Mouse (Mus musculus) liver, adult 2 months (tissue): ENCODE data around the gene Tmem72. TPM values are rescaled to one million over a fixed set of nuclear protein-coding genes. Genes with fewer than 3 reads are reported as not detected.

ENCODE experiments used
- DNase-seq: peaks from one replicate; pipeline ENCODE4 v3.0.0-alpha.2; 2011; ENCODE audit warnings: low read depth, low spot score; ENCODE audit errors: extremely low read depth
- H3K27ac ChIP-seq: fragments of 200-500 bp; replicated peaks from 2 replicates; pipeline ENCODE4 v1.5.1; 2012; ENCODE audit warnings: low read depth, mild to moderate bottlenecking, control low read depth, inconsistent platforms, low read length; ENCODE audit not compliant: insufficient read depth
- H3K27me3 ChIP-seq: fragments of 200-500 bp; 2 replicates; pipeline ENCODE4 v1.6.1; 2012; ENCODE audit warnings: mild to moderate bottlenecking, moderate library complexity, low read length, inconsistent platforms; ENCODE audit not compliant: control insufficient read depth, insufficient read depth
- H3K36me3 ChIP-seq: fragments of 200-500 bp; 2 replicates; pipeline ENCODE4 v1.6.1; 2012; ENCODE audit warnings: low read length, inconsistent platforms; ENCODE audit not compliant: control insufficient read depth, insufficient read depth
- H3K4me1 ChIP-seq: fragments of 200-500 bp; 2 replicates; pipeline ENCODE4 v1.6.1; 2011; ENCODE audit warnings: low read length; ENCODE audit not compliant: control insufficient read depth, insufficient read depth
- H3K4me3 ChIP-seq: fragments of 200-500 bp; 2 replicates; pipeline ENCODE4 v1.5.1; 2011; ENCODE audit warnings: low read depth, mild to moderate bottlenecking, control low read depth, low read length, moderate library complexity; ENCODE audit not compliant: insufficient read depth
- H3K79me2 ChIP-seq: fragments of 200-500 bp; 2 replicates; pipeline ENCODE4 v1.6.1; 2012; ENCODE audit warnings: inconsistent platforms, mild to moderate bottlenecking, low read length, moderate library complexity; ENCODE audit not compliant: control insufficient read depth, insufficient read depth
- H3K9ac ChIP-seq: fragments of 200-500 bp; 2 replicates; pipeline ENCODE4 v1.6.1; 2012; ENCODE audit warnings: low read depth, mild to moderate bottlenecking, control low read depth, inconsistent platforms, low read length
- CTCF ChIP-seq: fragments of 200-500 bp; IDR thresholded peaks from 2 replicates; pipeline ENCODE4 v1.5.1; 2011; ENCODE audit warnings: low read depth, low read length, control low read depth
- POLR2A ChIP-seq: fragments of 200-500 bp; IDR thresholded peaks from 2 replicates; pipeline ENCODE4 v1.6.1; 2011; ENCODE audit warnings: low read length, control low read depth; ENCODE audit not compliant: insufficient read depth; ENCODE audit errors: extremely low read depth
- WGBS: fragments of 180-500 bp; shearing (Covaris S2); methylation state at CpG from one replicate; pipeline ENCODE4 v1.1.7; 2018; 5-methylcytosine and 5-hydroxymethylcytosine counted together
- polyA plus RNA-seq: library from polyadenylated mRNA; depleted of rRNA; stranded (reverse); fragments of >200 nt; gene quantifications from 2 replicates; pipeline ENCODE4 v1.2.3, GENCODE M21; 2012
- total RNA-seq: library from RNA; depleted of rRNA; stranded (reverse); fragments of >200 nt; gene quantifications from 2 replicates; pipeline ENCODE4 v1.2.3, GENCODE M21; 2014

Gene Tmem72
- total and polyA plus RNA-seq, 2 experiments, result under 0.01 to 0.09 TPM

- Histone ChIP-seq H3K27ac (no peak overlapping the region), H3K4me1 (no peaks in the 10 kb centered on the region), H3K4me3 (no peak overlapping the region), H3K79me2 (no peaks in the 10 kb centered on the region), H3K27me3 (no peaks in the 10 kb centered on the region), H3K9ac (no peak overlapping the region), H3K36me3 (no peaks in the 10 kb centered on the region)
- no peak for DNase-seq
- no peak for TF ChIP-seq POLR2A
- no peak for TF ChIP-seq CTCF
- 73% methylated on average over 2 of the region's 2 CpGs for WGBS
These were observed 1.5 kb downstream of the Tmem72 start for GRCm38 (mm10) chr6:116715166-116715565.

GRCm38 (mm10) chr6:116714576-116714975 lies 2.1 kb downstream of the Tmem72 start:
- WGBS, result 82% methylated on average over 5 of the region's 5 CpGs

GRCm38 (mm10) chr6:116713966-116714365 lies 2.7 kb downstream of the Tmem72 start:
- no peak for DNase-seq
- no peaks in the 10 kb centered on the region for H3K4me1 ChIP-seq
- H3K27me3 ChIP-seq, result no peaks in the 10 kb centered on the region
- no peaks in the 10 kb centered on the region for H3K79me2 ChIP-seq
- no peak overlapping the region for H3K4me3 ChIP-seq
- H3K9ac ChIP-seq, result no peak overlapping the region
- WGBS, result 87% methylated on average over 3 of the region's 3 CpGs
- H3K27ac ChIP-seq, result no peak overlapping the region
- no peaks in the 10 kb centered on the region for H3K36me3 ChIP-seq
- TF ChIP-seq CTCF (no peak), POLR2A (no peak)

More at GRCm38 (mm10) chr6:116714576-116714975, 2.1 kb downstream of the Tmem72 start:
- no peaks in the 10 kb centered on the region for H3K79me2 ChIP-seq
- no peak overlapping the region for H3K4me3 ChIP-seq
- no peaks in the 10 kb centered on the region for H3K27me3 ChIP-seq
- H3K4me1 ChIP-seq, result no peaks in the 10 kb centered on the region
- DNase-seq, result no peak
- no peak overlapping the region for H3K27ac ChIP-seq
- TF ChIP-seq CTCF, result no peak
- no peak for TF ChIP-seq POLR2A
- no peaks in the 10 kb centered on the region for H3K36me3 ChIP-seq
- no peak overlapping the region for H3K9ac ChIP-seq

GRCm38 (mm10) chr6:116712503-116712902 lies 4.2 kb downstream of the Tmem72 start:
- no peak overlapping the region for H3K27ac ChIP-seq
- TF ChIP-seq POLR2A, result no peak
- no peak for TF ChIP-seq CTCF
- H3K9ac ChIP-seq, result no peak overlapping the region
- H3K79me2 ChIP-seq, result no peaks in the 10 kb centered on the region
- H3K4me1 ChIP-seq, result no peaks in the 10 kb centered on the region
- no peaks in the 10 kb centered on the region for H3K36me3 ChIP-seq
- H3K4me3 ChIP-seq, result no peak overlapping the region
- DNase-seq, result no peak
- no peaks in the 10 kb centered on the region for H3K27me3 ChIP-seq
- WGBS, result 87% methylated on average over 3 of the region's 3 CpGs

GRCm38 (mm10) chr6:116712062-116712461 lies 4.7 kb downstream of the Tmem72 start:
- no peak for TF ChIP-seq CTCF
- TF ChIP-seq POLR2A, result no peak
- Histone ChIP-seq H3K4me3 (no peak overlapping the region), H3K27me3 (no peaks in the 10 kb centered on the region), H3K27ac (no peak overlapping the region), H3K36me3 (no peaks in the 10 kb centered on the region), H3K79me2 (no peaks in the 10 kb centered on the region), H3K4me1 (no peaks in the 10 kb centered on the region), H3K9ac (no peak overlapping the region)
- WGBS, result 35% methylated on average over 5 of the region's 5 CpGs
- peak; percentile 2 for DNase-seq

- Histone ChIP-seq H3K79me2 (no peaks in the 10 kb centered on the region), H3K4me3 (no peak overlapping the region), H3K36me3 (no peaks in the 10 kb centered on the region), H3K27me3 (no peaks in the 10 kb centered on the region), H3K9ac (no peak overlapping the region), H3K27ac (no peak overlapping the region), H3K4me1 (no peaks in the 10 kb centered on the region)
- TF ChIP-seq CTCF (no peak), POLR2A (no peak)
- 81% methylated on average over 6 of the region's 6 CpGs for WGBS
- no peak for DNase-seq
These were observed 12.4 kb downstream of the Tmem72 start for GRCm38 (mm10) chr6:116704320-116704719.
